Mouse (Mus musculus): ENCODE data around the gene Myl3. TPM values are rescaled to one million over a fixed set of nuclear protein-coding genes. Genes with fewer than 3 reads are reported as not detected.

Myl3 gene
- total and polyA plus RNA-seq, 3 experiments = not detected

DNA sequence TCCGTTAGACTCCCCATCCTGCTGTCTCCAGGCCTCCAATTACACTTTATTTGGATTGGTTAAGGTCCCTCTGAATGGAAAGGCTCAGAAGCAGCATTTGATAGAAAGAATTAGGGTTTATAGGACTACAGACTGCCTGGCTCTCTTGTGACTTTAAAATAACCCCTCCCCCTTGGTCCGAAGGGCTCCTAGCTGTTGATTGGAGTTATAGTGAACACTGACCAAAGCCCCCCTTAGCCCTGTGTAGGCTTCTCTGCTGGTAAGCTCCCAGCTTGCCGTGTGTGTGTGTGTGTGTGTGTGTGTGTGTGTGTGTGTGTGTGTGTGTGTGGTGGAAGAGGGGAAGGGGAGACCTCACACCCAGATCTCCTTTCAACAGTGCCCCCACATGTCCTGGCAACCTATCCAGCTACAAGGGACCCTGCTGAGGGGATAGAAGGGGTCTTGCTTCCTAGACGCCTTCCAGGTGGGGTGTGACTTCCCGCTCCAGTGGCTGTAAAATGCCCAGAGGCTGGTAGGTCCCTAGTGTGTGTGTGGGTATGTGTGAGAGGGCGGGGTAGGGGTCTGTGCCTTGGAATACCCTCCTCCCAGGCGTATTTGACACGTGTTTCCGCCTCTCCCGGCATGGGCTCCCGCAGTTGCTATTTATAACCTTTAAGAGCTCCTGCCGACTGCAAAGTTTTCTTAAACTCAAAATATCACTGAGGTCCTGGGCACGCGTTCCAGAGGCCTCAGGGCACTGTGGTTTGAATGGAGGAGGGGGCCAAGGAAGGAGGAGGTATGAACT is 8.9 kb downstream of the Myl3 start:
- no peak for TF ChIP-seq CHD1 (IDR thresholded peaks at IDR 0.05; ENCODE audit: low read depth, low read length)
- TF ChIP-seq ZKSCAN1 (IDR thresholded peaks at IDR 0.05; ENCODE audit: low read depth, low read length) = no peak
- TF ChIP-seq NRF1 (IDR thresholded peaks at IDR 0.05; ENCODE audit: insufficient read depth, low read depth, low read length, poor library complexity, severe bottlenecking) = no peak
- TF ChIP-seq POLR2AphosphoS2 (IDR thresholded peaks at IDR 0.05; ENCODE audit: low read length) = no peak
- no peak for TF ChIP-seq TBP (IDR thresholded peaks at IDR 0.05; ENCODE audit: low read depth, low read length)
- TF ChIP-seq MAFK (IDR thresholded peaks at IDR 0.05; ENCODE audit: borderline replicate concordance, low read depth, low read length) = no peak
- TF ChIP-seq MAZ (IDR thresholded peaks at IDR 0.05; ENCODE audit: low read depth, low read length) = no peak
- no peaks in the 10 kb centered on the region for H3K9me3 ChIP-seq (replicated peaks; ENCODE audit: insufficient read depth, low read length)
- no peak overlapping the region for H3K27ac ChIP-seq (ENCODE audit: control insufficient read depth, low read depth, low read length)
- no peak for DNase-seq (ENCODE audit: low read depth, low spot score)
- H3K79me2 ChIP-seq (ENCODE audit: control insufficient read depth, insufficient read depth, low read length, poor library complexity) = no peaks in the 10 kb centered on the region
- H3K36me3 ChIP-seq (ENCODE audit: control insufficient read depth in 1 of 2, insufficient read depth in 2 of 2, low read length in 2 of 2) = no peaks in the 10 kb centered on the region
- no peak overlapping the region for H3K9ac ChIP-seq (ENCODE audit: control insufficient read depth, low read depth, low read length, poor library complexity, severe bottlenecking)
- H3K4me1 ChIP-seq (ENCODE audit: control insufficient read depth in 1 of 2, insufficient read depth in 2 of 2, low read length in 2 of 2) = no peaks in the 10 kb centered on the region
- peaks cover 4% of the 10 kb centered on the region in 2 experiments for H3K27me3 ChIP-seq (ENCODE audit: control insufficient read depth in 1 of 2, insufficient read depth in 2 of 2, low read length in 2 of 2)
- H3K4me3 ChIP-seq (ENCODE audit: control insufficient read depth in 1 of 2, insufficient read depth in 1 of 2, low read depth in 2 of 2, low read length in 2 of 2) = no peak overlapping the region

DNA sequence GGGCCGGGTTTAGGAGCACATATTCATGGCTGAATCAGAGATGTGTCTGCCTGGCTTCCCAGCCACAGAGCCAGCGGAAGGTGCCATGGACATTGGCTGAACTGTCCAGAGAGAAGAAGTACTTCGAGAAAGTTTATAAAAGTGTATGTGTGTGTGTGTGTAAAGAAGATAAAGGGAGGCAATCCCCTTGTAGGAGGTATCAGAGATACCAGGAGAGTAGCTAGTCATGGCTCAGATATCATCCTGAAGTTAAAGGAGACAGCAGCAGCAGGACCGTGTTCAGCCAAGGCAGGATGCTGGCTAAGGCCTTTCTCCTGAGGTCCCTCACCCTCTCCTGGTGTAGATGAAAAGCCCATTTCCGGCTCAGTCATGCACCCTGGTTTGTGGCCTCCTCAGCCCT is 9.8 kb downstream of the Myl3 start:
- peaks cover 4% of the 10 kb centered on the region in 2 experiments for H3K27me3 ChIP-seq (ENCODE audit: control insufficient read depth in 1 of 2, insufficient read depth in 2 of 2, low read length in 2 of 2)
- no peak for TF ChIP-seq MYB (IDR thresholded peaks at IDR 0.05; ENCODE audit: low read depth, low read length)
- TF ChIP-seq RAD21 (IDR thresholded peaks at IDR 0.05; ENCODE audit: low read depth, low read length) = no peak
- TF ChIP-seq MXI1 (IDR thresholded peaks at IDR 0.05; ENCODE audit: low read depth, low read length) = no peak
- TF ChIP-seq ETS1 (IDR thresholded peaks at IDR 0.05; ENCODE audit: low read depth, low read length) = no peak
- no peak overlapping the region for H3K9ac ChIP-seq (ENCODE audit: control insufficient read depth, low read depth, low read length, poor library complexity, severe bottlenecking)

DNA sequence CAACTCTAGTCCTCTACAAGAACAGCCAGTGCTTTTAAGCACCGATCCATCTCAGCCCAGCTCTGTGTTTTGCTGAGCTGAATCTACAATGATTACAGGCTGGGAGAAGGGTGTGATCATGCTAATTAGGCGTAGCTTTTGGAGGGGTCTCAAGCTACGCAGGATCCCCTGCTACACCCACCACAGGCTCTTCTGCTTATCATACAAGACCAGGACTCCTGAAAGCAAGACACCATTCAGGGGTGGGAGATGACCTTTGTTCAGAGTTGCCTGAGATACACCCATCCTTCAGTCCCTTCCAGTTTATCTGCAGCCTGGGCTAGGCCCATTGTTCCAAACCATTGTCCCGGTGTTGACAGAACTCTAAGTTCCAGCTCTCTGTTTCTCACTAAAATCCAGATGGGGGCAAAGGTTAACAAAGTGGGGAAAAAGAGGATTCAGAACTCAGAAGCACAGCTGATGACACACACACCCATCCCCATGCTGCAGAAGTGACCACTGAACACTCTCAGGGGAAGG is 11.3 kb downstream of the Myl3 start:
- Histone ChIP-seq H3K36me3 (ENCODE audit: control insufficient read depth in 1 of 2, insufficient read depth in 2 of 2, low read length in 2 of 2) (no peaks in the 10 kb centered on the region), H3K27me3 (ENCODE audit: control insufficient read depth in 1 of 2, insufficient read depth in 2 of 2, low read length in 2 of 2) (peaks cover 3 to 4% of the 10 kb centered on the region in 2 experiments), H3K27ac (ENCODE audit: control insufficient read depth, low read depth, low read length) (no peak overlapping the region), H3K9me3 (replicated peaks; ENCODE audit: insufficient read depth, low read length) (no peaks in the 10 kb centered on the region), H3K9ac (ENCODE audit: control insufficient read depth, low read depth, low read length, poor library complexity, severe bottlenecking) (no peak overlapping the region), H3K4me1 (ENCODE audit: control insufficient read depth in 1 of 2, insufficient read depth in 2 of 2, low read length in 2 of 2) (no peaks in the 10 kb centered on the region), H3K4me3 (ENCODE audit: control insufficient read depth in 1 of 2, insufficient read depth in 1 of 2, low read depth in 2 of 2, low read length in 2 of 2) (no peak overlapping the region), H3K79me2 (ENCODE audit: control insufficient read depth, insufficient read depth, low read length, poor library complexity) (no peaks in the 10 kb centered on the region)
- TF ChIP-seq MYC (IDR thresholded peaks at IDR 0.05; ENCODE audit: low read depth, low read length) = no peak
- TF ChIP-seq POLR2AphosphoS5 (IDR thresholded peaks at IDR 0.05; ENCODE audit: borderline replicate concordance, low read depth, low read length) = no peak
- no peak for TF ChIP-seq SMC3 (IDR thresholded peaks at IDR 0.05; ENCODE audit: low read depth, low read length)
- TF ChIP-seq EP300 (IDR thresholded peaks at IDR 0.05; ENCODE audit: low read depth in 1 of 2, low read length in 2 of 2) = no peak
- TF ChIP-seq MEF2A (IDR thresholded peaks at IDR 0.05; ENCODE audit: extremely low read depth, insufficient replicate concordance, low read depth, low read length, poor library complexity, severe bottlenecking) = no peak
- TF ChIP-seq USF1 (IDR thresholded peaks at IDR 0.05; ENCODE audit: low read depth, low read length) = no peak
- TF ChIP-seq POLR2A (IDR thresholded peaks at IDR 0.05; ENCODE audit: control insufficient read depth in 1 of 2, insufficient read depth in 1 of 2, low read depth in 1 of 2, low read length in 2 of 2, poor library complexity in 1 of 2) = no peak
- no peak for TF ChIP-seq TBP (IDR thresholded peaks at IDR 0.05; ENCODE audit: low read depth, low read length)
- no peak for TF ChIP-seq GABPA (IDR thresholded peaks at IDR 0.05; ENCODE audit: low read depth, low read length)
- no peak for TF ChIP-seq ZKSCAN1 (IDR thresholded peaks at IDR 0.05; ENCODE audit: low read depth, low read length)
- no peak for TF ChIP-seq ELF1 (IDR thresholded peaks at IDR 0.05; ENCODE audit: low read depth, low read length)
- TF ChIP-seq MXI1 (IDR thresholded peaks at IDR 0.05; ENCODE audit: low read depth, low read length) = no peak
- no peak for TF ChIP-seq CTCF (IDR thresholded peaks at IDR 0.05 in 2 of 3, conservative IDR thresholded peaks at IDR 0.05 in 1 of 3; ENCODE audit: control insufficient read depth in 1 of 3, insufficient read depth in 1 of 3, low read depth in 2 of 3, low read length in 3 of 3, poor library complexity in 1 of 3, severe bottlenecking in 1 of 3)
- TF ChIP-seq MYB (IDR thresholded peaks at IDR 0.05; ENCODE audit: low read depth, low read length) = no peak
- no peak for TF ChIP-seq RAD21 (IDR thresholded peaks at IDR 0.05; ENCODE audit: low read depth, low read length)
- no peak for DNase-seq (ENCODE audit: low read depth, low spot score)

More for the DNA sequence above, 9.8 kb downstream of the Myl3 start:
- no peak overlapping the region for H3K4me3 ChIP-seq (ENCODE audit: control insufficient read depth in 1 of 2, insufficient read depth in 1 of 2, low read depth in 2 of 2, low read length in 2 of 2)
- DNase-seq (ENCODE audit: low read depth, low spot score) = no peak
- no peaks in the 10 kb centered on the region for H3K79me2 ChIP-seq (ENCODE audit: control insufficient read depth, insufficient read depth, low read length, poor library complexity)
- no peaks in the 10 kb centered on the region for H3K36me3 ChIP-seq (ENCODE audit: control insufficient read depth in 1 of 2, insufficient read depth in 2 of 2, low read length in 2 of 2)
- no peaks in the 10 kb centered on the region for H3K4me1 ChIP-seq (ENCODE audit: control insufficient read depth in 1 of 2, insufficient read depth in 2 of 2, low read length in 2 of 2)
- H3K27ac ChIP-seq (ENCODE audit: control insufficient read depth, low read depth, low read length) = no peak overlapping the region
- H3K9me3 ChIP-seq (replicated peaks; ENCODE audit: insufficient read depth, low read length) = no peaks in the 10 kb centered on the region
